Mouse (Mus musculus): ENCODE results near the gene Zfp366. TPM values are rescaled to one million over a fixed set of nuclear protein-coding genes. Genes with fewer than 3 reads are reported as not detected.

Gene Zfp366
- polyA plus RNA-seq (2015; fragmentation: Nextera tagmentation; extraction: Ambion mirVana) = 0.62 and 0.65 TPM in 2 replicates

- WGBS = 37% methylated on average over 11 of the region's 11 CpGs
- Histone ChIP-seq H3K27ac (ENCODE audit: low read length) (peak within 1 kb of the TSS; percentile 21), H3K4me3 (replicated peaks; ENCODE audit: low read length) (peak within 1 kb of the TSS; percentile 16), H3K9me3 (replicated peaks; ENCODE audit: control insufficient read depth, low read length) (no peaks in the 10 kb centered on the region), H3K36me3 (ENCODE audit: control insufficient read depth, insufficient read depth, low read length) (no peaks in the 10 kb centered on the region), H3K4me1 (ENCODE audit: control insufficient read depth, insufficient read depth, low read length) (peaks cover 6% of the 10 kb centered on the region), H3K9ac (ENCODE audit: low read length) (no peak within 1 kb of the TSS), H3K4me2 (ENCODE audit: low read depth, low read length) (0 out of 2 replicates have a peak within 1 kb of the TSS, but pooled peaks have one; percentile 0), H3K27me3 (ENCODE audit: control insufficient read depth, insufficient read depth, low read length) (no peaks in the 10 kb centered on the region)
- ATAC-seq (ENCODE audit: insufficient read depth, low FRiP score) = no peak; the same call in 1 of the 2 replicates
Measured at GRCm38 (mm10) chr13:99184155-99184886, at the start of gene Zfp366. Zfp366 (plus strand) TSS chr13:99184823.

- Histone ChIP-seq H3K4me3 (replicated peaks; ENCODE audit: low read length) (no peak overlapping the region), H3K27me3 (ENCODE audit: control insufficient read depth, insufficient read depth, low read length) (no peaks in the 10 kb centered on the region), H3K4me1 (ENCODE audit: control insufficient read depth, insufficient read depth, low read length) (no peaks in the 10 kb centered on the region), H3K4me2 (ENCODE audit: low read depth, low read length) (no peak overlapping the region), H3K36me3 (ENCODE audit: control insufficient read depth, insufficient read depth, low read length) (no peaks in the 10 kb centered on the region), H3K9ac (ENCODE audit: low read length) (no peak overlapping the region), H3K9me3 (replicated peaks; ENCODE audit: control insufficient read depth, low read length) (no peaks in the 10 kb centered on the region), H3K27ac (ENCODE audit: low read length) (no peak overlapping the region)
- 80% methylated on average over 12 of the region's 12 CpGs for WGBS
- ATAC-seq (ENCODE audit: insufficient read depth, low FRiP score) = no peak
Measured at GRCm38 (mm10) chr13:99138351-99139255, 46.0 kb upstream of the Zfp366 start.

GRCm38 (mm10) chr13:99146355-99146871, 38.2 kb upstream of the Zfp366 start:
- no peak overlapping the region for H3K4me2 ChIP-seq (ENCODE audit: low read depth, low read length)
- no peak overlapping the region for H3K9ac ChIP-seq (ENCODE audit: low read length)
- H3K4me1 ChIP-seq (ENCODE audit: control insufficient read depth, insufficient read depth, low read length) = peaks cover 2% of the 10 kb centered on the region; the same call in 1 of the 2 replicates
- H3K4me3 ChIP-seq (replicated peaks; ENCODE audit: low read length) = no peak overlapping the region
- H3K36me3 ChIP-seq (ENCODE audit: control insufficient read depth, insufficient read depth, low read length) = no peaks in the 10 kb centered on the region
- no peak for ATAC-seq (ENCODE audit: insufficient read depth, low FRiP score)
- no peaks in the 10 kb centered on the region for H3K9me3 ChIP-seq (replicated peaks; ENCODE audit: control insufficient read depth, low read length)
- 70% methylated on average over 13 of the region's 13 CpGs for WGBS
- no peak overlapping the region for H3K27ac ChIP-seq (ENCODE audit: low read length)
- H3K27me3 ChIP-seq (ENCODE audit: control insufficient read depth, insufficient read depth, low read length) = no peaks in the 10 kb centered on the region

- no peak overlapping the region for H3K27ac ChIP-seq (ENCODE audit: low read length)
- no peaks in the 10 kb centered on the region for H3K27me3 ChIP-seq (ENCODE audit: control insufficient read depth, insufficient read depth, low read length)
- H3K4me3 ChIP-seq (replicated peaks; ENCODE audit: low read length) = no peak overlapping the region
- H3K36me3 ChIP-seq (ENCODE audit: control insufficient read depth, insufficient read depth, low read length) = no peaks in the 10 kb centered on the region
- WGBS = 63% methylated on average over 6 of the region's 6 CpGs
- no peak overlapping the region for H3K4me2 ChIP-seq (ENCODE audit: low read depth, low read length)
- H3K4me1 ChIP-seq (ENCODE audit: control insufficient read depth, insufficient read depth, low read length) = peaks cover 2% of the 10 kb centered on the region; the same call in 1 of the 2 replicates
- no peak overlapping the region for H3K9ac ChIP-seq (ENCODE audit: low read length)
- no peak for ATAC-seq (ENCODE audit: insufficient read depth, low FRiP score)
- no peaks in the 10 kb centered on the region for H3K9me3 ChIP-seq (replicated peaks; ENCODE audit: control insufficient read depth, low read length)
Measured at GRCm38 (mm10) chr13:99147645-99148111, 36.9 kb upstream of the Zfp366 start.

- no peaks in the 10 kb centered on the region for H3K9me3 ChIP-seq (replicated peaks; ENCODE audit: control insufficient read depth, low read length)
- WGBS = 69% methylated on average over 14 of the region's 14 CpGs
- H3K4me1 ChIP-seq (ENCODE audit: control insufficient read depth, insufficient read depth, low read length) = peaks cover 2% of the 10 kb centered on the region; the same call in 1 of the 2 replicates
- H3K36me3 ChIP-seq (ENCODE audit: control insufficient read depth, insufficient read depth, low read length) = no peaks in the 10 kb centered on the region
- no peaks in the 10 kb centered on the region for H3K27me3 ChIP-seq (ENCODE audit: control insufficient read depth, insufficient read depth, low read length)
- no peak overlapping the region for H3K9ac ChIP-seq (ENCODE audit: low read length)
- no peak overlapping the region for H3K4me2 ChIP-seq (ENCODE audit: low read depth, low read length)
- H3K4me3 ChIP-seq (replicated peaks; ENCODE audit: low read length) = no peak overlapping the region
- ATAC-seq (ENCODE audit: insufficient read depth, low FRiP score) = no peak
- no peak overlapping the region for H3K27ac ChIP-seq (ENCODE audit: low read length)
Measured at GRCm38 (mm10) chr13:99149551-99150305, 34.9 kb upstream of the Zfp366 start.

- no peak for ATAC-seq (ENCODE audit: insufficient read depth, low FRiP score)
- no peaks in the 10 kb centered on the region for H3K36me3 ChIP-seq (ENCODE audit: control insufficient read depth, insufficient read depth, low read length)
- no peak overlapping the region for H3K27ac ChIP-seq (ENCODE audit: low read length)
- no peak overlapping the region for H3K4me2 ChIP-seq (ENCODE audit: low read depth, low read length)
- H3K9me3 ChIP-seq (replicated peaks; ENCODE audit: control insufficient read depth, low read length) = no peaks in the 10 kb centered on the region
- no peak overlapping the region for H3K9ac ChIP-seq (ENCODE audit: low read length)
- WGBS = 61% methylated on average over 6 of the region's 6 CpGs
- H3K4me1 ChIP-seq (ENCODE audit: control insufficient read depth, insufficient read depth, low read length) = peaks cover 2% of the 10 kb centered on the region; the same call in 1 of the 2 replicates
- no peak overlapping the region for H3K4me3 ChIP-seq (replicated peaks; ENCODE audit: low read length)
- no peaks in the 10 kb centered on the region for H3K27me3 ChIP-seq (ENCODE audit: control insufficient read depth, insufficient read depth, low read length)
Measured at GRCm38 (mm10) chr13:99150626-99151025, 34.0 kb upstream of the Zfp366 start.

GRCm38 (mm10) chr13:99151121-99151520, 33.5 kb upstream of the Zfp366 start:
- ATAC-seq (ENCODE audit: insufficient read depth, low FRiP score) = no peak
- H3K4me2 ChIP-seq (ENCODE audit: low read depth, low read length) = no peak overlapping the region
- peaks cover 2% of the 10 kb centered on the region; the same call in 1 of the 2 replicates for H3K4me1 ChIP-seq (ENCODE audit: control insufficient read depth, insufficient read depth, low read length)

GRCm38 (mm10) chr13:99152305-99152930, 32.2 kb upstream of the Zfp366 start:
- no peaks in the 10 kb centered on the region for H3K36me3 ChIP-seq (ENCODE audit: control insufficient read depth, insufficient read depth, low read length)
- no peak for ATAC-seq (ENCODE audit: insufficient read depth, low FRiP score)
- 16% methylated on average over 18 of the region's 18 CpGs for WGBS
- H3K4me3 ChIP-seq (replicated peaks; ENCODE audit: low read length) = no peak overlapping the region
- H3K27ac ChIP-seq (ENCODE audit: low read length) = no peak overlapping the region
- H3K9ac ChIP-seq (ENCODE audit: low read length) = 0 out of 2 replicates have a peak overlapping the region, but pooled peaks have one; percentile 12
- no peaks in the 10 kb centered on the region for H3K9me3 ChIP-seq (replicated peaks; ENCODE audit: control insufficient read depth, low read length)
- peak overlapping the region; percentile 27; the same call in 1 of the 2 replicates for H3K4me2 ChIP-seq (ENCODE audit: low read depth, low read length)
- H3K27me3 ChIP-seq (ENCODE audit: control insufficient read depth, insufficient read depth, low read length) = no peaks in the 10 kb centered on the region
- H3K4me1 ChIP-seq (ENCODE audit: control insufficient read depth, insufficient read depth, low read length) = peaks cover 2% of the 10 kb centered on the region; the same call in 1 of the 2 replicates

More at GRCm38 (mm10) chr13:99151121-99151520, 33.5 kb upstream of the Zfp366 start:
- Histone ChIP-seq H3K9ac (ENCODE audit: low read length) (no peak overlapping the region), H3K27me3 (ENCODE audit: control insufficient read depth, insufficient read depth, low read length) (no peaks in the 10 kb centered on the region), H3K4me3 (replicated peaks; ENCODE audit: low read length) (no peak overlapping the region), H3K27ac (ENCODE audit: low read length) (no peak overlapping the region), H3K9me3 (replicated peaks; ENCODE audit: control insufficient read depth, low read length) (no peaks in the 10 kb centered on the region), H3K36me3 (ENCODE audit: control insufficient read depth, insufficient read depth, low read length) (no peaks in the 10 kb centered on the region)
- 39% methylated on average over 8 of the region's 8 CpGs for WGBS
